Mouse (Mus musculus) small intestine, adult 2 months (tissue): ENCODE results near the gene Zfp329.

Source experiments
- CTCF ChIP-seq: fragments of 200-500 bp; IDR thresholded peaks from 2 replicates; pipeline ENCODE4 v1.5.1; 2012; ENCODE audit warnings: low read depth, mild to moderate bottlenecking, control low read depth, inconsistent platforms, low read length, moderate library complexity, mixed read lengths; ENCODE audit not compliant: insufficient replicate concordance, insufficient read length; ENCODE audit errors: extremely low read depth
- POLR2A ChIP-seq: fragments of 200-500 bp; IDR thresholded peaks from 2 replicates; pipeline ENCODE4 v1.6.1; 2012; ENCODE audit warnings: low read depth, mild to moderate bottlenecking, control low read depth, inconsistent platforms, low read length, moderate library complexity

DNA sequence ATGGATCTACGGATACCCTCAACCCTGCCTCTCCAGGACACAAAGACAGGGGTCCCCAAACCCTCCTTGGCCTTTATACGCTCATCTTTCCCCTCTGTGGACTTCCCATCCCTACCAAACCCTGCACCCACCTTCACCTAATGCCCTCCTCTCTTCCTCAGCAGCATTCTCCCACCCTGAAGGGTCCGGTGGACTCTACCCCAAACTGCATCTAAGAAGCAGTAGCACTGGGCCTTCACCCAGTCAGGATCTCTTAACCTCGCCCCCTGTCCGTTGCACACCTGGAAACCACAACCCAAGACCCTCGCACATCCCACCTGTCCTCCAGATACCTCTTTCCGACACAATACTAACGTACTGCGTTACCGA lies 38.9 kb downstream of the Zfp329 start:
- no peak for TF ChIP-seq POLR2A
- TF ChIP-seq CTCF: no peak
